Mouse (Mus musculus) forelimb bud, embryonic 11.5 days (tissue): Measurements from ENCODE around the gene Tube1.
A peak's percentile ranks its signal among the peaks of the same experiment; 100 is the strongest.
"Not testable (repeated sequence)": the region's sequence is repeated elsewhere in the genome, so short reads cannot be mapped to it uniquely, and the experiment has no call there.

Experiments
- DNase-seq: peaks from one replicate; pipeline ENCODE4 v3.0.0-alpha.2; 2012; ENCODE audit warnings: low read depth, low spot score

The Tube1 gene

GRCm38 (mm10) chr10:39167611-39168010 lies 33.8 kb downstream of the Tube1 start:
- DNase-seq = no peak

- DNase-seq = no peak
These were observed 35.9 kb downstream of the Tube1 start for GRCm38 (mm10) chr10:39169642-39170041.

GRCm38 (mm10) chr10:39170181-39170580 lies 36.4 kb downstream of the Tube1 start:
- DNase-seq = peak; percentile 85

- no peak for DNase-seq
These were observed 36.9 kb downstream of the Tube1 start for GRCm38 (mm10) chr10:39170706-39171105.

- peak; percentile 92 for DNase-seq
These were observed 37.4 kb downstream of the Tube1 start for GRCm38 (mm10) chr10:39171134-39171533.

GRCm38 (mm10) chr10:39171603-39172539 lies 38.1 kb downstream of the Tube1 start:
- peak; percentile 84 for DNase-seq

GRCm38 (mm10) chr10:39172540-39172931 lies 38.8 kb downstream of the Tube1 start:
- no peak for DNase-seq

- no peak for DNase-seq
These were observed 39.3 kb downstream of the Tube1 start for GRCm38 (mm10) chr10:39173077-39173476.

- DNase-seq = no peak
These were observed 43.2 kb downstream of the Tube1 start for GRCm38 (mm10) chr10:39176981-39177380.

- DNase-seq = no peak
These were observed 51.2 kb downstream of the Tube1 start for GRCm38 (mm10) chr10:39184864-39185544.

GRCm38 (mm10) chr10:39185545-39185906 lies 51.8 kb downstream of the Tube1 start:
- no peak for DNase-seq

GRCm38 (mm10) chr10:39192673-39193072 lies 58.9 kb downstream of the Tube1 start:
- DNase-seq = no peak

- not testable (repeated sequence) for DNase-seq
These were observed 64.4 kb downstream of the Tube1 start for GRCm38 (mm10) chr10:39198216-39198615.
